Mouse (Mus musculus) lung, adult 2 months (tissue): ENCODE measurements around the gene Axl.

Source experiments
- CTCF ChIP-seq: fragments of 200-500 bp; IDR thresholded peaks from 2 replicates; pipeline ENCODE4 v1.5.1; 2011; ENCODE audit warnings: mild to moderate bottlenecking, low read length, control low read depth; ENCODE audit not compliant: insufficient read depth
- POLR2A ChIP-seq: fragments of 200-500 bp; IDR thresholded peaks from 2 replicates; pipeline ENCODE4 v1.6.1; 2011; ENCODE audit warnings: low read depth, mild to moderate bottlenecking, control low read depth, low read length, borderline replicate concordance; ENCODE audit errors: extremely low read depth

GRCm38 (mm10) chr7:25736920-25737319 is 51.6 kb downstream of the Axl start:
- no peak for TF ChIP-seq POLR2A
- 0 out of 2 replicates have a peak, but pooled peaks have one; percentile 18 for TF ChIP-seq CTCF
